Mouse (Mus musculus) inflammation-experienced regulatory T-cells, adult 6 months (primary cell): ENCODE data around the gene Gm7982. TPM values are rescaled to one million over a fixed set of nuclear protein-coding genes. Genes with fewer than 3 reads are reported as not detected.
"Not testable (repeated sequence)": the region's sequence is repeated elsewhere in the genome, so short reads cannot be mapped to it uniquely, and the experiment has no call there.

Experiments
- ATAC-seq: one replicate; pipeline ENCODE4 v1.8.0; 2017
- polyA plus RNA-seq, 3 experiments: library from polyadenylated mRNA; unstranded; fragments of 100-300 nt; shearing (Covaris generic); gene quantifications; one replicate each; pipeline ENCODE4 v1.2.1; 2017

The Gm7982 gene
- polyA plus RNA-seq: not detected

- ATAC-seq: not testable (repeated sequence)
These were observed at the start of gene Gm7982 for GRCm38 (mm10) chr5:95741714-95742113. Gene Gm7982 (plus strand): TSS chr5:95742014.

DNA sequence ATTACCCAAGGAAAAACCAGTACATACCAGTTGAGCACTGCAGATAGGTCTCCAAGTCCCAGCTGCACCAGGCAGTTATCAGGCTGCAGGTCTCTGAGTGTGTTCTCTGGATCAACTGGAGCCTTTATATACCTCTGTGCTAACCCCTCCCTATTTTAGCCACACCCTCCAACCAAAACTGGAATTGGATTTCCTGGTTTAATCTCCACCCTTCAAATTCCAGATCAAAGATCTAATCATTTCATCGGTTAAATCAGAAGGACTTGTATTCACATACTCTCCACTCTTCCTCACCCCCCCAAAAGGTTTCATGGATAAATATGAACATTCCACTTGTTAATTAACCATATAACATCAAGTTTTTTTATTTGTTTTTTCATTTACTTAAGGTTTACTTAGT is 5.7 kb upstream of the Gm7982 start, which contains the start of gene Gm7978:
Gm7978 (minus strand) TSS at position 101 of the 400 bp plus-strand sequence.
- not testable (repeated sequence) for ATAC-seq

GRCm38 (mm10) chr5:95775690-95776089 is 33.9 kb downstream of the Gm7982 start, which contains the start of gene E330014E10Rik:
Gene E330014E10Rik (plus strand): TSS chr5:95775990.
- ATAC-seq: not testable (repeated sequence)

Other genes with a start within 250 kb of the Gm7982 start
- gene Gm3286, start 231.3 kb upstream of the Gm7982 start, polyA plus RNA-seq: not detected
- gene Gm7971, start 147.1 kb upstream of the Gm7982 start, polyA plus RNA-seq: not detected
- gene Gm7978, start 5.8 kb upstream of the Gm7982 start, polyA plus RNA-seq: not detected
- gene E330014E10Rik, start 34.0 kb downstream of the Gm7982 start, polyA plus RNA-seq: not detected
- 1 to 10 TPM in 1 of 3 experiments, under 1 TPM in 2; 0.63 to 1.4 (median 0.88) TPM for gene Cxcl13, start 214.9 kb downstream of the Gm7982 start, polyA plus RNA-seq